Mouse (Mus musculus): ENCODE results near the gene Sparc.

GRCm38 (mm10) chr11:55470761-55471160, 47.8 kb upstream of the Sparc start:
- TF ChIP-seq POLR2A (IDR thresholded peaks at IDR 0.05; ENCODE audit: borderline replicate concordance, low read depth, low read length) (no peak), CTCF (IDR thresholded peaks at IDR 0.05; ENCODE audit: low read depth, low read length) (no peak)

All from bone marrow macrophage, adult 2 months (primary cell).